ENCODE assay signal across 18 mouse cellular contexts in genomic region chr9:114920569-114920968, GRCm38 (mm10). TPM values are rescaled to one million over a fixed set of nuclear protein-coding genes. Genes with fewer than 3 reads are reported as not detected.
"Had no signal": no experiment of that assay in that cellular context is flagged by ENCODE, and none has a peak within 500 bp of the region (broad histone marks: within the 10 kb centered on the region; RNA-seq: fewer than 3 reads in every experiment).

No protein-coding gene starts in this region.

- H3K27ac ChIP-seq: limb, embryonic 13.5 days; liver, embryonic 15.5 days; midbrain, embryonic 15.5 days; neural tube, embryonic 12.5 days; stomach, embryonic 15.5 days had no signal

- H3K4me3 ChIP-seq: limb, embryonic 13.5 days; liver, embryonic 15.5 days; megakaryocyte, embryonic 14.5 days; midbrain, embryonic 15.5 days; neural tube, embryonic 12.5 days; stomach, embryonic 15.5 days had no signal

- ATAC-seq: lung, postnatal 0 days; midbrain, embryonic 15.5 days had no signal

- H3K27me3 ChIP-seq: limb, embryonic 13.5 days; liver, embryonic 15.5 days; megakaryocyte, embryonic 14.5 days; midbrain, embryonic 15.5 days; neural tube, embryonic 12.5 days; stomach, embryonic 15.5 days had no signal

- H3K9ac ChIP-seq: limb, embryonic 13.5 days; liver, embryonic 15.5 days; midbrain, embryonic 15.5 days; neural tube, embryonic 12.5 days; stomach, embryonic 15.5 days had no signal

- DNase-seq: layer of hippocampus, adult 9-11 months; layer of hippocampus, postnatal 36 days; lung, adult 2 months; lung, postnatal 36 days; retina, postnatal 1 day; thymus, adult 2 months; thymus, postnatal 36 days had no signal

- H3K9me3 ChIP-seq: limb, embryonic 13.5 days; liver, embryonic 15.5 days; megakaryocyte, embryonic 14.5 days; midbrain, embryonic 15.5 days; neural tube, embryonic 12.5 days; stomach, embryonic 15.5 days had no signal

- H3K4me2 ChIP-seq: limb, embryonic 13.5 days; liver, embryonic 11.5 days; liver, embryonic 15.5 days; midbrain, embryonic 11.5 days; midbrain, embryonic 15.5 days; neural tube, embryonic 12.5 days; stomach, embryonic 15.5 days had no signal

RNA-seq across cellular contexts. Expression of gene Osbpl10, which starts 57.8 kb away (rescaled TPM):
- total RNA-seq: monocyte, adult 5-6 weeks; neutrophil, adult 5-6 weeks had no signal
